Mouse (Mus musculus) heart, postnatal 0 days (tissue): ENCODE results near the gene Bbx. TPM values are rescaled to one million over a fixed set of nuclear protein-coding genes. Genes with fewer than 3 reads are reported as not detected.

Experiments
- ATAC-seq: fragments of 200-750 bp; cut with Nextera tagmentation; 2 replicates; pipeline ENCODE4 v1.8.0; 2017; ENCODE audit warnings: low read depth, moderate number of reproducible peaks, moderate library complexity; ENCODE audit not compliant: insufficient read depth
- DNase-seq: peaks from one replicate; pipeline ENCODE4 v3.0.0-alpha.2; 2016; ENCODE audit warnings: low spot score
- H3K27ac ChIP-seq: fragments of 300-500 bp; sonication (generic); 2 replicates; pipeline ENCODE4 v1.5.1; 2014; ENCODE audit warnings: low read depth, mild to moderate bottlenecking
- H3K27me3 ChIP-seq: fragments of 300-500 bp; sonication (generic); 2 replicates; pipeline ENCODE4 v1.6.1; 2014; ENCODE audit warnings: low read length, mixed read lengths; ENCODE audit not compliant: control insufficient read depth, insufficient read depth
- H3K36me3 ChIP-seq: fragments of 300-500 bp; sonication (generic); replicated peaks from 2 replicates; pipeline ENCODE4 v1.6.1; 2014; ENCODE audit warnings: low read length, mixed read lengths; ENCODE audit not compliant: control insufficient read depth, insufficient read depth
- H3K4me1 ChIP-seq: fragments of 300-500 bp; sonication (generic); 2 replicates; pipeline ENCODE4 v1.6.1; 2014; ENCODE audit warnings: antibody characterized with exemption; ENCODE audit not compliant: control insufficient read depth, insufficient read depth
- H3K4me2 ChIP-seq: fragments of 300-500 bp; sonication (generic); 2 replicates; pipeline ENCODE4 v1.6.1; 2014; ENCODE audit warnings: low read depth, mild to moderate bottlenecking, low read length, moderate library complexity
- H3K4me3 ChIP-seq: fragments of 300-500 bp; sonication (generic); 2 replicates; pipeline ENCODE4 v1.5.1; 2014; ENCODE audit warnings: low read depth, low read length
- H3K9ac ChIP-seq: fragments of 300-500 bp; sonication (generic); replicated peaks from 2 replicates; pipeline ENCODE4 v1.6.1; 2014; ENCODE audit warnings: low read depth, low read length, mixed read lengths
- H3K9me3 ChIP-seq: fragments of 300-500 bp; sonication (generic); replicated peaks from 2 replicates; pipeline ENCODE4 v1.6.1; 2016; ENCODE audit warnings: low read length; ENCODE audit not compliant: control insufficient read depth
- CTCF ChIP-seq: IDR thresholded peaks from 2 replicates; pipeline ENCODE4 v1.5.1; 2016; ENCODE audit warnings: antibody characterized with exemption, control low read depth, low read depth
- EP300 ChIP-seq: IDR thresholded peaks from 2 replicates; pipeline ENCODE4 v1.6.1; 2016; ENCODE audit warnings: antibody characterized with exemption, low read depth
- WGBS: fragments of 180-500 bp; shearing (Covaris S2); extraction: QIAGEN DNeasy Blood & Tissue Kit; methylation state at CpG from one replicate; pipeline ENCODE4 v1.1.7; 2014; 5-methylcytosine and 5-hydroxymethylcytosine counted together
- polyA plus RNA-seq: library from polyadenylated mRNA; unstranded; fragments of >200 nt; fragmentation: Nextera tagmentation; extraction: Ambion mirVana; gene quantifications from 2 replicates; pipeline ENCODE4 v1.2.1, GENCODE M21; 2015
- total RNA-seq: library from RNA; depleted of rRNA; stranded (reverse); fragments of >200 nt; gene quantifications from 2 replicates; pipeline ENCODE4 v1.2.3, GENCODE M21; 2014; ENCODE audit warnings: low replicate concordance

The Bbx gene
- total and polyA plus RNA-seq, 2 experiments from 2014 or later: 17.4 to 20.3 TPM

DNA sequence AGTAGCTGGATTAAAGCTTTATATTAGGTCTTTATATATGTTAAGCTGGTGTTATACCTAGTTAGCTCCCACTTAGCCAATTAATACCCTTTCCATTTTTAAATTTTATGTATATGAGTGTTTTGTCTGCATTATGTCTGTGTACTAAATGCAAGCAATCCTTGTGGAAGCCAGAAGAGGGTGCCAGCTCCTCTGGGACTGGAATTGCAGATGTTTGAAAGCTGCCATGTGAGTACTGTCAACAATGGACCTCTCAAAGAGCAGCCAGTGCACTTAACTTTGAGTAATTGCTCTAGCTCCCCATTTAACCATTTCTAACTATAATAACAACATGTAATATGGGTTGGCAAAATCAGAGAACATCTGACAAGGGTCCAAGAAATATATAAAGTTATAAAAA, 215.1 kb downstream of the Bbx start:
- no peak overlapping the region for H3K9ac ChIP-seq
- no peaks in the 10 kb centered on the region for H3K4me1 ChIP-seq
- no peak overlapping the region for H3K27ac ChIP-seq
- H3K4me3 ChIP-seq: no peak overlapping the region
- peaks cover 13% of the 10 kb centered on the region; the same call in 1 of the 2 replicates for H3K36me3 ChIP-seq
- no peaks in the 10 kb centered on the region for H3K9me3 ChIP-seq
- H3K4me2 ChIP-seq: no peak overlapping the region
- ATAC-seq (no peak), DNase-seq (no peak)
- TF ChIP-seq EP300: no peak
- TF ChIP-seq CTCF: no peak
- H3K27me3 ChIP-seq: no peaks in the 10 kb centered on the region

DNA sequence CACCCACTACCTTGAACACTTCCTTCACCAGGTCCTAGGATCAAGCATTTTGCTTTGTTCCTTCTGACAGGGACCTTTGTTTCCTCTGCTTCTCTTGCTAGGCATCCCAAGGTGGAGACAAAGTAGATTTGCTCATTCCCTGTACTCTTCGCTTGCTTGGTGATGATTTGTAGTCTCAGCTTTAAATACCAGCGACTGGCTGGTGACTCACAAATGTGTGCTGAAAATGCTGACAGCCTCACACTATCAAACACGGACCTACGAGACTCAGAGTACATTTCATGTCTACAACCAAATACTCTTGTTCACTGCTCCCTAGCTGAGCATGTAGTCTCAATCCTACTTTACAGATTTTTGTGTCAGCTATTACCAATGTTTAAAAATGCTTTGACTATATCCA, 220.5 kb downstream of the Bbx start:
- Histone ChIP-seq H3K4me2 (no peak overlapping the region), H3K4me1 (no peaks in the 10 kb centered on the region), H3K9me3 (no peaks in the 10 kb centered on the region), H3K27me3 (no peaks in the 10 kb centered on the region), H3K9ac (no peak overlapping the region), H3K4me3 (no peak overlapping the region), H3K27ac (no peak overlapping the region), H3K36me3 (0 out of 2 replicates have a peak, but pooled peaks cover 7% of the 10 kb centered on the region)
- no peak for ATAC-seq
- WGBS: 58% methylated on average over 4 of the region's 4 CpGs
- TF ChIP-seq CTCF (no peak), EP300 (no peak)
- DNase-seq: no peak

DNA sequence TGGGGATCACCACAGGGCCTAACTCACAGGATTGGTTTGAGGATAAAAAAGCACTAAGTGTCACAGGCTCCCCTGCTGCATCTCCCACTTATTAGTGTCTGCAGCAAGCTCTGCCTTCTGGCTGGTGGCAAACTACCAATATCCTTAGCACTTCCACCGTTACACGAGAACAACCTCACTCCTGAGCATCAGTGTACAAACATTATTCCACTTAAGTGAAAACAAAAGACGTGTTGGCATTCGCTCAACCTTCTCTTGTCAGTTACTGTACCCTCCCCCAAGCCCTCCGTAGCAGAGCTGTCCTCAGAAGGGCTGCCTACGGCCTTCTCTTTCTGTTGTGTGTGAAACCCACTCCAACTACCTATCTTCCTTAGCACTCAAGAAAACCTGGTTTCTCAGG, 221.0 kb downstream of the Bbx start:
- ATAC-seq (no peak), DNase-seq (no peak)
- Histone ChIP-seq H3K27ac (no peak overlapping the region), H3K4me3 (no peak overlapping the region), H3K9me3 (no peaks in the 10 kb centered on the region), H3K36me3 (0 out of 2 replicates have a peak, but pooled peaks cover 9% of the 10 kb centered on the region), H3K4me2 (no peak overlapping the region), H3K9ac (no peak overlapping the region), H3K4me1 (no peaks in the 10 kb centered on the region), H3K27me3 (no peaks in the 10 kb centered on the region)
- TF ChIP-seq EP300 (no peak), CTCF (no peak)
- 44% methylated on average over 6 of the region's 6 CpGs for WGBS

DNA sequence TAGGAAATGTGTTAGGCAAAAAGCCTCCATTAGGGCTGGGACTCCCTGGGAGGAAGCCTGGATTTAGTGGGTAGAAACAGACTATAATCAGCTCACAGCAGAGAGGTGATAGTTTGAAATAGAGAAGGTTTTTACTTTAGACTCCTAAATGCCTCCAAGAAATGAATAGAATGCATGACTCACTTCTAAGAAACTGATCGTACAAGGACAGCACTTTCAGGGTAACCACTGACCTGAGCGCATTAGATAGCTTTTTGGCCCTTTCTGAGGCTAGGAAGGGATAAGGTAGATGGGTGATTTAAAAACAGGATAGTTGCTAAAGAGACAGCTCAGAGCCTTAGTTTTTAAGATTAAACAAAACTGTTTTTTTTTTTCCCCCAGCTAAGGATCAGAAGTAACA, 221.4 kb downstream of the Bbx start:
- DNase-seq: no peak
- TF ChIP-seq CTCF: no peak
- TF ChIP-seq EP300: no peak
- Histone ChIP-seq H3K36me3 (0 out of 2 replicates have a peak, but pooled peaks cover 11% of the 10 kb centered on the region), H3K27ac (no peak overlapping the region), H3K4me1 (no peaks in the 10 kb centered on the region), H3K4me2 (no peak overlapping the region), H3K9ac (no peak overlapping the region), H3K27me3 (no peaks in the 10 kb centered on the region), H3K9me3 (no peaks in the 10 kb centered on the region), H3K4me3 (no peak overlapping the region)
- WGBS: 88% methylated on average over 2 of the region's 2 CpGs
- no peak for ATAC-seq

DNA sequence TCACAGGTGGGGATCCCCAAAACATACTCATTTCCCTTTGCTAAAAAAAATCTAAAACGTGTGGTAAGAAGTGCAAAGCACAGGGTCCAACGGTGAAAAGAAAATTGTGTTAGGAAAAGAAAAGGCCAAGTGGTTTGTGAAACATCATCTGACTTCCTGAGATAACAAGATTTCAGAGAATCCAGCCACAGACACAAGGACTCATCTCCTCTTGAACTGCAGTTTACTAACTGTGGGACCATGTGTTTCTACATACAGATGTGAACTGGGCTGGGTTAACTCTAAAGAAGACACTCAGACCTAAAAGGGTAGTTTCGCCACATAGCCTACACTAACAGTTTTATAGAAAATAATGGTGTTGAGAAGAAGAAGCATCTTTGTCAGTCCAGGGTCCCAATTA, 227.2 kb downstream of the Bbx start:
- H3K4me2 ChIP-seq: no peak overlapping the region
- no peak for ATAC-seq
- DNase-seq: no peak
- 71% methylated on average over 3 of the region's 3 CpGs for WGBS
- TF ChIP-seq CTCF (no peak), EP300 (no peak)
- no peaks in the 10 kb centered on the region for H3K4me1 ChIP-seq
- no peak overlapping the region for H3K27ac ChIP-seq
- no peak overlapping the region for H3K4me3 ChIP-seq
- peaks cover 20% of the 10 kb centered on the region for H3K36me3 ChIP-seq
- H3K9ac ChIP-seq: no peak overlapping the region
- no peaks in the 10 kb centered on the region for H3K27me3 ChIP-seq
- no peaks in the 10 kb centered on the region for H3K9me3 ChIP-seq

DNA sequence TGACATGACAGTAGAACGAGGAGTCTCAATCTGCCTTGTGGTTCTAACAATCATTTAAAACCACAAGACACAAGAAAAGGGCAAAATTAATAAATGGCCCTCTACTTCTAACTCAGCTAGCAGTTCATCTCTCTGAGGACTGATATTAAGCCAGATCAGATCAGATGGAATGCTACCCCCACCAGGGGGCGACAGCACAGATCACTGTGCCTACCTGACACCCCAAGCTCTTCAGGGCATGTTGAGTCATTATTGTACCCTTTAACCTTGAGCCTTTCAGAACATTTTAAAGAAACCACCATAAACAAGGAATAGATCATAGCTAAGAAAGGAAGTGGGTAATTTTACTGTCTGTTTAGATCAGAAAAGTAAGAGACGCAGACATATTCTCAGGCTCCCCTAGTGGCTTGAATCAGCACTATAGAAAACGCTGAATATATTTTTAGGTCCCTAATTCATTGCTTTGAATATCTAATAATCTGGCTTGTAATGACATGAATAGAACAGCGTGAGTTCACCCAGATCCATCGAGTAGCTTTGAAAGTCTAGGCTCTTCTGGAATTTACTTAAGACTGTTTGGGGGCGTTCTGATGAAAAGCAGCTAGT, 230.5 kb downstream of the Bbx start:
- Histone ChIP-seq H3K9me3 (no peaks in the 10 kb centered on the region), H3K36me3 (peaks cover 37% of the 10 kb centered on the region), H3K4me3 (no peak overlapping the region), H3K9ac (no peak overlapping the region), H3K4me1 (no peaks in the 10 kb centered on the region), H3K27me3 (no peaks in the 10 kb centered on the region), H3K4me2 (no peak overlapping the region), H3K27ac (no peak overlapping the region)
- DNase-seq (no peak), ATAC-seq (no peak)
- WGBS: 84% methylated on average over 7 of the region's 7 CpGs
- TF ChIP-seq CTCF: peak; percentile 42
- TF ChIP-seq EP300: no peak
